Mouse (Mus musculus) limb, embryonic 13.5 days (tissue): ENCODE results near the gene Sept12. TPM values are rescaled to one million over a fixed set of nuclear protein-coding genes. Genes with fewer than 3 reads are reported as not detected.

ENCODE experiments used
- ATAC-seq: fragments of 200-750 bp; cut with Nextera tagmentation; 2 replicates; pipeline ENCODE4 v1.8.0; 2017; ENCODE audit warnings: low read depth, moderate number of reproducible peaks, moderate TSS enrichment; ENCODE audit not compliant: low FRiP score
- H3K27ac ChIP-seq: fragments of 300-500 bp; sonication (generic); 2 replicates; pipeline ENCODE4 v1.5.1; 2015; ENCODE audit warnings: inconsistent platforms, mild to moderate bottlenecking, moderate library complexity
- H3K27me3 ChIP-seq: fragments of 300-500 bp; sonication (generic); 2 replicates; pipeline ENCODE4 v1.6.1; 2015; ENCODE audit warnings: mild to moderate bottlenecking, inconsistent platforms
- H3K36me3 ChIP-seq: fragments of 300-500 bp; sonication (generic); 2 replicates; pipeline ENCODE4 v1.6.1; 2015; ENCODE audit warnings: inconsistent platforms, mild to moderate bottlenecking, moderate library complexity
- H3K4me1 ChIP-seq: fragments of 300-500 bp; sonication (generic); 2 replicates; pipeline ENCODE4 v1.6.1; 2015; ENCODE audit warnings: inconsistent platforms
- H3K4me2 ChIP-seq: fragments of 300-500 bp; sonication (generic); replicated peaks from 2 replicates; pipeline ENCODE4 v1.6.1; 2015; ENCODE audit warnings: inconsistent platforms, mild to moderate bottlenecking, moderate library complexity
- H3K4me3 ChIP-seq: fragments of 300-500 bp; sonication (generic); 2 replicates; pipeline ENCODE4 v1.5.1; 2015; ENCODE audit warnings: moderate library complexity, mild to moderate bottlenecking, inconsistent platforms
- H3K9ac ChIP-seq: fragments of 300-500 bp; sonication (generic); 2 replicates; pipeline ENCODE4 v1.6.1; 2015; ENCODE audit warnings: mild to moderate bottlenecking, inconsistent platforms
- H3K9me3 ChIP-seq: fragments of 300-500 bp; sonication (generic); 2 replicates; pipeline ENCODE4 v1.6.1; 2016; ENCODE audit warnings: inconsistent platforms
- WGBS: fragments of 180-500 bp; shearing (Covaris S2); methylation state at CpG from one replicate; pipeline ENCODE4 v1.1.7; 2015; 5-methylcytosine and 5-hydroxymethylcytosine counted together
- polyA plus RNA-seq: library from polyadenylated mRNA; unstranded; fragments of >200 nt; fragmentation: Nextera tagmentation; extraction: Ambion mirVana; gene quantifications from 2 replicates; pipeline ENCODE4 v1.2.1, GENCODE M21; 2015

The Sept12 gene
- polyA plus RNA-seq, 1 experiment from 2014 or later = not detected

- Histone ChIP-seq H3K36me3 (peaks cover 90% of the 10 kb centered on the region), H3K4me3 (no peak overlapping the region), H3K9me3 (no peaks in the 10 kb centered on the region), H3K27me3 (no peaks in the 10 kb centered on the region), H3K27ac (no peak overlapping the region), H3K4me1 (peaks cover 2% of the 10 kb centered on the region; the same call in 1 of the 2 replicates), H3K4me2 (no peak overlapping the region), H3K9ac (no peak overlapping the region)
- 67% methylated on average over 4 of the region's 4 CpGs for WGBS
- no peak for ATAC-seq
Observed at GRCm38 (mm10) chr16:4945415-4945814, 52.2 kb downstream of the Sept12 start.

GRCm38 (mm10) chr16:4943431-4943830, 54.2 kb downstream of the Sept12 start:
- Histone ChIP-seq H3K27ac (no peak overlapping the region), H3K27me3 (no peaks in the 10 kb centered on the region), H3K4me3 (no peak overlapping the region), H3K9ac (no peak overlapping the region), H3K36me3 (peaks cover 83% of the 10 kb centered on the region), H3K4me1 (peaks cover 14% of the 10 kb centered on the region), H3K9me3 (no peaks in the 10 kb centered on the region), H3K4me2 (no peak overlapping the region)
- 94% methylated on average over 3 of the region's 3 CpGs for WGBS
- no peak for ATAC-seq

GRCm38 (mm10) chr16:4942868-4943267, 54.8 kb downstream of the Sept12 start:
- Histone ChIP-seq H3K4me2 (no peak overlapping the region), H3K4me1 (peaks cover 16% of the 10 kb centered on the region), H3K36me3 (peaks cover 81% of the 10 kb centered on the region), H3K27me3 (no peaks in the 10 kb centered on the region), H3K9me3 (no peaks in the 10 kb centered on the region), H3K4me3 (no peak overlapping the region), H3K9ac (no peak overlapping the region), H3K27ac (no peak overlapping the region)
- 90% methylated on average over 8 of the region's 8 CpGs for WGBS
- ATAC-seq = no peak

GRCm38 (mm10) chr16:4941016-4941415, 56.6 kb downstream of the Sept12 start:
- no peak for ATAC-seq
- Histone ChIP-seq H3K9me3 (no peaks in the 10 kb centered on the region), H3K36me3 (peaks cover 81% of the 10 kb centered on the region), H3K9ac (no peak overlapping the region), H3K4me2 (no peak overlapping the region), H3K4me1 (peaks cover 16% of the 10 kb centered on the region), H3K4me3 (no peak overlapping the region), H3K27me3 (no peaks in the 10 kb centered on the region), H3K27ac (no peak overlapping the region)

- Histone ChIP-seq H3K4me3 (peak overlapping the region; percentile 95), H3K9me3 (no peaks in the 10 kb centered on the region), H3K4me1 (peaks cover 16% of the 10 kb centered on the region), H3K36me3 (peaks cover 83% of the 10 kb centered on the region), H3K9ac (peak overlapping the region; percentile 94), H3K4me2 (peak overlapping the region; percentile 80), H3K27me3 (no peaks in the 10 kb centered on the region), H3K27ac (no peak overlapping the region)
- ATAC-seq = no peak
- 90% methylated on average over 10 of the region's 10 CpGs for WGBS
Observed at GRCm38 (mm10) chr16:4940311-4940850, 57.3 kb downstream of the Sept12 start.

- Histone ChIP-seq H3K4me3 (peak overlapping the region; percentile 95), H3K4me2 (peak overlapping the region; percentile 80), H3K27ac (peak overlapping the region; percentile 86), H3K9me3 (no peaks in the 10 kb centered on the region), H3K36me3 (peaks cover 83% of the 10 kb centered on the region), H3K4me1 (peaks cover 16% of the 10 kb centered on the region), H3K9ac (peak overlapping the region; percentile 94), H3K27me3 (no peaks in the 10 kb centered on the region)
- WGBS = under 1% methylated on average over 16 of the region's 16 CpGs
- ATAC-seq = peak; percentile 52
Observed at GRCm38 (mm10) chr16:4939412-4939811, 58.2 kb downstream of the Sept12 start.

- peak overlapping the region; percentile 86 for H3K27ac ChIP-seq
- peak overlapping the region; percentile 80 for H3K4me2 ChIP-seq
- H3K9ac ChIP-seq = peak overlapping the region; percentile 94
- H3K4me1 ChIP-seq = peaks cover 16% of the 10 kb centered on the region
- no peaks in the 10 kb centered on the region for H3K9me3 ChIP-seq
- under 1% methylated on average over 28 of the region's 28 CpGs for WGBS
- H3K27me3 ChIP-seq = no peaks in the 10 kb centered on the region
- peaks cover 84% of the 10 kb centered on the region for H3K36me3 ChIP-seq
- peak overlapping the region; percentile 95 for H3K4me3 ChIP-seq
- ATAC-seq = peak; percentile 97
Observed at GRCm38 (mm10) chr16:4938989-4939388, 58.7 kb downstream of the Sept12 start.

- peaks cover 84% of the 10 kb centered on the region for H3K36me3 ChIP-seq
- H3K9ac ChIP-seq = peak within 1 kb of the TSS; percentile 94
- peak within 1 kb of the TSS; percentile 86 for H3K27ac ChIP-seq
- no peak for ATAC-seq
- no peaks in the 10 kb centered on the region for H3K27me3 ChIP-seq
- peak within 1 kb of the TSS; percentile 95 for H3K4me3 ChIP-seq
- 3% methylated on average over 2 of the region's 2 CpGs for WGBS
- H3K9me3 ChIP-seq = no peaks in the 10 kb centered on the region
- H3K4me2 ChIP-seq = peak within 1 kb of the TSS; percentile 80
- peaks cover 16% of the 10 kb centered on the region for H3K4me1 ChIP-seq
Observed at GRCm38 (mm10) chr16:4938461-4938860, 59.2 kb downstream of the Sept12 start, which contains the start of gene Nudt16l1. Gene Nudt16l1 (plus strand): TSS chr16:4938761.

GRCm38 (mm10) chr16:4937351-4938190, 60.1 kb downstream of the Sept12 start:
- H3K27ac ChIP-seq = no peak overlapping the region
- peaks cover 84% of the 10 kb centered on the region for H3K36me3 ChIP-seq
- H3K4me1 ChIP-seq = peaks cover 16% of the 10 kb centered on the region
- no peak for ATAC-seq
- no peak overlapping the region for H3K4me2 ChIP-seq
- no peaks in the 10 kb centered on the region for H3K9me3 ChIP-seq
- no peak overlapping the region for H3K9ac ChIP-seq
- WGBS = 91% methylated on average over 8 of the region's 8 CpGs
- H3K27me3 ChIP-seq = no peaks in the 10 kb centered on the region
- no peak overlapping the region for H3K4me3 ChIP-seq

Other genes with a start within 250 kb of the Sept12 start
- gene Cdip1, start 207.6 kb downstream of the Sept12 start, polyA plus RNA-seq = 97.5 and 102 TPM in 2 replicates
- gene 4930562C15Rik, start 162.4 kb downstream of the Sept12 start, polyA plus RNA-seq = 0.75 and 1.2 TPM in 2 replicates
- gene Ubald1, start 117.5 kb downstream of the Sept12 start, polyA plus RNA-seq = 41.1 and 42.1 TPM in 2 replicates
- gene Mgrn1, start 111.6 kb downstream of the Sept12 start, polyA plus RNA-seq = 98.9 and 102 TPM in 2 replicates
- gene Nudt16l1, start 59.1 kb downstream of the Sept12 start, polyA plus RNA-seq = 178 and 182 TPM in 2 replicates
- 76.2 and 76.4 TPM in 2 replicates for gene Anks3, start 33.6 kb downstream of the Sept12 start, polyA plus RNA-seq
- 4.1 and 4.8 TPM in 2 replicates for gene Smim22, start 9.4 kb upstream of the Sept12 start, polyA plus RNA-seq
- gene Rogdi, start 15.7 kb upstream of the Sept12 start, polyA plus RNA-seq = 63.6 and 67.4 TPM in 2 replicates
- 140 and 150 TPM in 2 replicates for gene Glyr1, start 52.0 kb upstream of the Sept12 start, polyA plus RNA-seq
- 21.6 and 22.8 TPM in 2 replicates for gene Ubn1, start 52.2 kb upstream of the Sept12 start, polyA plus RNA-seq
- gene Ppl, start 134.6 kb upstream of the Sept12 start, polyA plus RNA-seq = 5.5 and 5.8 TPM in 2 replicates
- gene Sec14l5, start 149.3 kb upstream of the Sept12 start, polyA plus RNA-seq = 0.06 and 0.10 TPM in 2 replicates
- 15.5 and 16.5 TPM in 2 replicates for gene Nagpa, start 206.2 kb upstream of the Sept12 start, polyA plus RNA-seq
- gene AU021092, start 224.4 kb upstream of the Sept12 start, polyA plus RNA-seq = 1.7 and 2.0 TPM in 2 replicates
- gene Alg1, start 235.8 kb upstream of the Sept12 start, polyA plus RNA-seq = 34.0 and 35.8 TPM in 2 replicates